Mouse (Mus musculus) 416B (cell line): ENCODE measurements around the gene Rrp7a.

ENCODE experiments used
- DNase-seq: peaks from one replicate; pipeline ENCODE4 v3.0.0; 2011; ENCODE audit warnings: low read depth

Gene Rrp7a

GRCm38 (mm10) chr15:83111874-83112273 lies 10.7 kb downstream of the Rrp7a start:
- DNase-seq: no peak

DNA sequence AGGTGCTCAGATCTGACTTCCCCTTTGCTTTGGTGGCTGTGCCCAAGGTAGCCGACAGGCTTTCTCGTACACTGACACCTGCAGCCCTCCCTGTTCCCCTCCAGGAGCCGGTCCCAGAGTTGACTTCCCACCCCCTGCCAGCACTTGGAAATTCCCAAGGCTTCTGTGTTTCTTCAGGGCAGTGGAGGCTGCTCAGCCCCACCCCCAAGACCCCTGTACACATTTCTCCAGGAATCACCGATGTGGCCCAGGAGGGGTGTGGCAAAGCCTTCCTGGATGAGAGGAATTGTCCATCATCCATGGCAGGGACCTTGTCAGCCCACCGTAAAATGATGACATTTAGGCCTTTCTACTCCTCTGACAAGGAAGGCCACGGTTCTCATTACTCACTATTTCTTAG lies 11.3 kb downstream of the Rrp7a start:
- no peak for DNase-seq

DNA sequence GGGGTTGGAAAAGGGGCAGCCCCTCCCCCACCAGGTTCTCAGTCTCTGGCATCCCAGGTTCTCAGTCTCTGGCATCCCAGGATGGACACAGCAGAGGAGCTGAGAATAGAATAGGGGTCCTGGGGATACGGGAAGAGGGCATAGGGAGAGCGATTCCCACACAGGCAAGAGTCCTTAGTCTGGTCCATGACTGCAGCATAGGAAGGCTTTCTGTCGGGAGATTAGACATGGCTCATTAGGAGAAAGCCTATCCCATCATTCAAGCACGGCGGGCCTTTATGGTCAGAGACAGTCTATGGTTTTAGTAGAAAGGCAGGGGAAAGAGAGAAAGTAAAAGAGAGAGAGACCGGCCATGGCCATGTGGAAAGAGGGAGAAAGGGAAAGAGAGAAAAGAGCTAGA lies 14.8 kb downstream of the Rrp7a start:
- no peak for DNase-seq

GRCm38 (mm10) chr15:83106426-83106825 lies 16.2 kb downstream of the Rrp7a start:
- no peak for DNase-seq

- no peak for DNase-seq
Measured at GRCm38 (mm10) chr15:83103111-83103510, 19.5 kb downstream of the Rrp7a start.

DNA sequence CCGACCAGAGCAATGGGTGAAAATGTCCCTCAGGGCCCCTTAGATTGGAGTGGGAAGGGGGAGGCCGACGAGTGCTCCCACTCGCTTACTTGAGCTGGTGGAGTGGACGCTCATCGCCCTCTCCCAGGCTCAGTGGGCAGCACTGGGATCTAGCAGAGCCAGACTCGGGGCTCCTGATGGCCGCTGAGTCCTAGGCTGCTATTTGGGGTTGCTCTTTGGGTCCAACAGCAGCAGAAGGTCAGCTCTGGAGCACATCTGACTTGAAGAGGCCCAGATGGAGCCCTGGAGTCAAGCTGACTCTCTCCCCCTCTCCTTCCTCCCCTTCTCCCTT lies 22.3 kb downstream of the Rrp7a start:
- no peak for DNase-seq

- peak; percentile 95 for DNase-seq
Measured at GRCm38 (mm10) chr15:83099533-83100331, 22.9 kb downstream of the Rrp7a start.

DNA sequence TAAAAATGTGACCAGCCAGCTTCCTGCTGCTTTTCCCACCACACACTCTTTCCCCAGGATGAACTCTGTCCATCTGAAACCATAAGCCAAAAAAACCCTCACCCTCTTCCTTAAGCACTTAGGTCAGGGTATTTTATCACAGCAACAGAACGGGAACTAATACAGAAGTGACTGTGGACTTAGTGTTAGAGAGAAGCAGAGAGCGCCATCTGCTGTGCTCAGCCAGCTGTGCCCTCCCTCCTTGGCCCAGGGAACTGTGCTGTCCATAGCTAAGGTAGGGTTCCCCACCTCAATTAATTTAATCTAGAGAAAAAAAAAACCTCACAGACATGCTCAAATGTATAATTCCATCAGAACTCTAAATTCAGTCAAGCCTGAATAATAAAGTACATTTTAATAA lies 26.7 kb downstream of the Rrp7a start:
- peak; percentile 68 for DNase-seq

GRCm38 (mm10) chr15:83093687-83094086 lies 28.9 kb downstream of the Rrp7a start:
- no peak for DNase-seq

DNA sequence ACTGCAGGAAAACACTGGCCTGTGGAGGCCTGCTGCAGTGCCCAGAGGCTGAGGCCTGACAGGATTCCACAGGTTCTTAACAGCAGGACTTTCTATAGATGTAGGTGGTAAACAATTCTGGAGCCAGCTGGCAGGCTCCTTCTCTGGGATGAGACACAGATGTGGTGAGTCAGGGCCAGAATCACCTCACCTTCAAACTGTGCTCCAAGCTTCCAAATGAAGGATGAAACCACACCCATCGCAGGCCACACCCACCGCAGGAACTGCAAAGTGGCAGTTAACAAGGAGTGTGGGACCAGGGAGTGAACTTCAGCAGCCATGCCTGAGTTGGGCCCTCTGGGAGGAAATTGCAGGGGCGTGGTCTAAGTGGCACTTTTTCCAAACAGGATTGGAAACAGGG lies 31.7 kb downstream of the Rrp7a start:
- DNase-seq: no peak

- DNase-seq: no peak
Measured at GRCm38 (mm10) chr15:83089429-83089605, 33.3 kb downstream of the Rrp7a start, which contains the start of gene Serhl. Serhl (plus strand) TSS chr15:83089506.

GRCm38 (mm10) chr15:83088495-83089428 lies 33.8 kb downstream of the Rrp7a start:
- no peak for DNase-seq

GRCm38 (mm10) chr15:83086636-83087328 lies 35.8 kb downstream of the Rrp7a start:
- no peak for DNase-seq

GRCm38 (mm10) chr15:83085901-83086300 lies 36.7 kb downstream of the Rrp7a start:
- DNase-seq: peak; percentile 77

DNA sequence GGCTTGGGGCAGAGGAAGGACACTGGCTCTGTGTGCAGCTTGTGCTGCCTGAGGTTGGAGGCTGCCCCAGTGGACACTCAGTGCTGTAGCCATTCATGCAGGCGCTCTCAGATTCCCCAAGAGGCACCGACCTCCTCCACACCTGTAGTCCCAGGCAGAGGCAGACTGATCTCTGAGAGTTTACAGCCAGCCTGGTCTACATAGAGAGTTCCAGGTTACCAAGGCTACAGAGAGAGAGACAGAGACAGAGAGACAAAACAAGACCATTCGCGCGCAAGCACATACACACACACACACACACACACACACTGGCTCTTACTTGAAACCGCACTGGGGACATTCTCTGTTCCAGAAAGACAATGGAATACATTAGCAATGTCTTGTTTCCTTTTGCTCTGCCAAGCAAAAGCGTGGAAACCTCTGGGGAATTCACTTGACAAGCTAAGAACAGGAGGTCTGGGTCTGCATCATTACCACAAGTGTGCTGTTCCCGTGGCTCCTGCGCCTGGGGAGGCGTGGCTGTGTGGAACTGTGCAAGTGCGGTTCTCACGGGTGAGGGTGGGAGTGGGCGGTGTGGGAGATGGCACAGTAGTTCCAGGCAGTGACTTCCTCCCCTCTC lies 38.5 kb downstream of the Rrp7a start:
- DNase-seq: no peak

- DNase-seq: no peak
Measured at GRCm38 (mm10) chr15:83083530-83083929, 39.1 kb downstream of the Rrp7a start.

DNA sequence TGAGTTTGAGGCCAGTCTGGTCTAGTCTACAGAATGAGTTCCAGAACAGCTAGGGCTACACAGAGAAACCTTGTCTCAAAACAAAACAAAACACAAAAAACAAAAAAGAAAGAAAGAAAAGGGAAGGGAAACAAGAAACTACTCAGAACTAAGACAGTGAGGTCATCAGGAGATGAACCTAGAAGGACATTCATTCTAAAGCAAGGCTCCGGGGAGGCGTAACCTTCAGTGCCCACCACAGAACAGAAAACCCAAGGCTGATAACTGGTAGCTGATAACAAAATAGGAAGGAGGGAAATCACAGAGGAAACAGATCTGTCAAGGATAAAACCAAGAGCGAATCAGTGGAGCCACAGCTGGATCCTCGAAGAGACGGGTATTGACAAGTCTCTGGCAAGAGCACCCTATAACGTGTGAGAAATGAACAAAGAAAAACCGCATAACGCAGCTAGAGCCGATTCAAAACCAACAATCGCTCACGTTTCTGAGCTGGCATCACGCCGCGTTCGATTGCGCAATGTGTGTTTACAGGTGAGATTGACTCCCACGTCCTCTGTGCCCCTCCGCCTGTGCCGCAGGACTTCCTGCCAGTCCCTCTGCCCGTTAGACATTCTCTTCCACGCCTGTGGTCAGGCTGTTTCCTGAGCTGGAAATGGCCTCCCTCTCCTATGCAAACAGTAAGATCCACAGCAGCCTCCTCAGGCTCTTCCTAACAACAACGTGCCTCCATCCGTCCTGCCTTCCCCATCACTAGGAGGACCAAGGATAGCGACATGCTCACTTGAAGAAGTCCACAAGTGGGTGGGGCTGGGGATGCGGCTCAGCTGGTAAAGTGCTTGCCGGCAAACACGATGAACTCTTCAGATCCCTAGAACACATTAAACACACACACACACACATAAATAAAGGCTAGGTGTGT lies 46.7 kb downstream of the Rrp7a start:
- peak; percentile 81 for DNase-seq

- DNase-seq: no peak
Measured at GRCm38 (mm10) chr15:83074179-83074578, 48.4 kb downstream of the Rrp7a start.

GRCm38 (mm10) chr15:83071752-83072151 lies 50.8 kb downstream of the Rrp7a start:
- peak; percentile 36 for DNase-seq

DNA sequence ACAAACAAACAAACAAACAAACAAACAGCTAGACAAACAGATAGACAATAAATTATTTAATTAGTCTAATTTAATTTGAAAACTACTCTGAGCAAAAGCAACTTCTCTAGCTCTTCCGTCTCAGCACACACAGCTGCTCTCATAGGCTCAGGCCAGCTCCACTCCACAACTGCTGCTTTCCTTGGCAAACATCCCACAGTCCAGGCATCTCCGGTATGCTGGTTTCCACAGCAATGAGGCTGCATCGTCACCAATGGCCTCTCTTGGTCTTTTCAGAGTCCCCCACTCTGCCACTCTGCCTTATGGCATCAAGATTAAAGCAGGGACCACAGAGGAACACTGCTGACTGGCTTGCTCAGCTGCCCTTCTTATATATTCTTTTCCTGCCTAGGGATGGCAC lies 51.7 kb downstream of the Rrp7a start:
- no peak for DNase-seq

- DNase-seq: no peak
Measured at GRCm38 (mm10) chr15:83068270-83068669, 54.3 kb downstream of the Rrp7a start.
